16 mouse cellular contexts compared by ENCODE assay signal in the genomic region with DNA sequence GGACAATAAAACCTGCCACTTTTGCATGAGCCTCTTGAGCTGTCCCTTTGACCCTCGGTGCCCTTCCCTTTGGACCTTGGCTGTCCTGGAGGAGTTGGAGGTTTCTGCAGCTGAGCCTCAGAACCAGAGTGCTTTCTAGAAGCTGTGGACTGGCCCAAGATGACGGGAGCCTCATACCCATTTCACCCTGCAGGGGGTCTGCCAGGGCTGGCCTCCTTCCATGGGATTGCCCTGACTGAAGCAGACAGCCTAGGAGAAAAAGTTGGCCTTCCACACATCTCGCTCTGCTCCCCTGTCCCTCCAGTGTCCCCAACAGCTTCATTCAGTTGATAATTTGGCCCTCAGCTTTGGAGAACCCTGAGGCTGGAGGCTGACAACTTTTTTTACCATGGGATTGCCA. TPM values are rescaled to one million over a fixed set of nuclear protein-coding genes. Genes with fewer than 3 reads are reported as not detected.
"Had no signal": no experiment of that assay in that cellular context is flagged by ENCODE, and none has a peak within 500 bp of the region (broad histone marks: within the 10 kb centered on the region; RNA-seq: fewer than 3 reads in every experiment).

No protein-coding gene starts in this region.

- H3K9me3 ChIP-seq: limb, embryonic 10.5 days; liver, embryonic 15.5 days; megakaryocyte, embryonic 14.5 days; midbrain, embryonic 15.5 days; neural tube, embryonic 13.5 days; stomach, embryonic 15.5 days had no signal

- DNase-seq: kidney, adult 18-20 months; kidney, postnatal 10 days; lung, adult 2 months; lung, postnatal 14 days; right cerebral cortex, postnatal 14 days; thymus, adult 2 months; thymus, postnatal 36 days had no signal

- H3K27ac ChIP-seq: limb, embryonic 10.5 days; liver, embryonic 15.5 days; macrophage; midbrain, embryonic 15.5 days; neural tube, embryonic 13.5 days; stomach, embryonic 15.5 days had no signal

- H3K4me2 ChIP-seq: liver, embryonic 11.5 days; liver, embryonic 15.5 days; midbrain, embryonic 11.5 days; midbrain, embryonic 15.5 days; neural tube, embryonic 13.5 days; stomach, embryonic 15.5 days had no signal

- H3K27me3 ChIP-seq: liver, embryonic 15.5 days; megakaryocyte, embryonic 14.5 days; midbrain, embryonic 15.5 days; neural tube, embryonic 13.5 days; stomach, embryonic 15.5 days had no signal

- H3K9ac ChIP-seq: liver, embryonic 15.5 days; midbrain, embryonic 15.5 days; neural tube, embryonic 13.5 days; stomach, embryonic 15.5 days had no signal

- ATAC-seq: midbrain, embryonic 15.5 days had no signal

- H3K4me3 ChIP-seq: limb, embryonic 10.5 days; liver, embryonic 15.5 days; megakaryocyte, embryonic 14.5 days; midbrain, embryonic 15.5 days; neural tube, embryonic 13.5 days; stomach, embryonic 15.5 days had no signal

RNA-seq across cellular contexts. Expression of a gene that starts 12.5 kb away (rescaled TPM):
- polyA plus RNA-seq: liver, embryonic 15.5 days; macrophage had no signal

RNA-seq across cellular contexts. Expression of a gene that starts 55.5 kb away (rescaled TPM):
- polyA plus RNA-seq: limb, embryonic 10.5 days; liver, embryonic 11.5 days; liver, embryonic 15.5 days; macrophage; midbrain, embryonic 11.5 days had no signal
